Mouse (Mus musculus) small intestine, adult 2 months (tissue): ENCODE results near the gene Jaml. TPM values are rescaled to one million over a fixed set of nuclear protein-coding genes. Genes with fewer than 3 reads are reported as not detected.

Source experiments
- H3K27ac ChIP-seq: fragments of 200-500 bp; 2 replicates; pipeline ENCODE4 v1.5.1; 2012; ENCODE audit warnings: low read depth, low read length, control low read depth, inconsistent platforms; ENCODE audit not compliant: insufficient read depth
- H3K27me3 ChIP-seq: fragments of 200-500 bp; 2 replicates; pipeline ENCODE4 v1.6.1; 2012; ENCODE audit warnings: mild to moderate bottlenecking, moderate library complexity, low read length, inconsistent platforms; ENCODE audit not compliant: control insufficient read depth, insufficient read depth
- H3K36me3 ChIP-seq: fragments of 200-500 bp; 2 replicates; pipeline ENCODE4 v1.6.1; 2012; ENCODE audit warnings: mild to moderate bottlenecking, low read length, control low read depth, inconsistent platforms; ENCODE audit not compliant: control insufficient read depth, insufficient read depth
- H3K4me1 ChIP-seq: fragments of 200-500 bp; 2 replicates; pipeline ENCODE4 v1.6.1; 2012; ENCODE audit warnings: low read length, inconsistent platforms, mixed read lengths; ENCODE audit not compliant: control insufficient read depth, insufficient read depth, insufficient read length
- H3K4me3 ChIP-seq: fragments of 200-500 bp; 2 replicates; pipeline ENCODE4 v1.5.1; 2012; ENCODE audit warnings: low read depth, mild to moderate bottlenecking, control low read depth, inconsistent platforms, low read length, moderate library complexity
- CTCF ChIP-seq: fragments of 200-500 bp; IDR thresholded peaks from 2 replicates; pipeline ENCODE4 v1.5.1; 2012; ENCODE audit warnings: low read depth, mild to moderate bottlenecking, control low read depth, inconsistent platforms, low read length, moderate library complexity, mixed read lengths; ENCODE audit not compliant: insufficient replicate concordance, insufficient read length; ENCODE audit errors: extremely low read depth
- POLR2A ChIP-seq: fragments of 200-500 bp; IDR thresholded peaks from 2 replicates; pipeline ENCODE4 v1.6.1; 2012; ENCODE audit warnings: low read depth, mild to moderate bottlenecking, control low read depth, inconsistent platforms, low read length, moderate library complexity
- WGBS: fragments of 180-500 bp; shearing (Covaris S2); methylation state at CpG from one replicate; pipeline ENCODE4 v1.1.7; 2018; 5-methylcytosine and 5-hydroxymethylcytosine counted together
- polyA plus RNA-seq: library from polyadenylated mRNA; depleted of rRNA; stranded (reverse); fragments of >200 nt; gene quantifications from 2 replicates; pipeline ENCODE4 v1.2.3, GENCODE M21; 2012

The Jaml gene
- polyA plus RNA-seq, 1 experiment: 3.9 TPM

GRCm38 (mm10) chr9:45115706-45116105 lies 36.7 kb downstream of the Jaml start:
- peaks cover 16% of the 10 kb centered on the region; the same call in 1 of the 2 replicates for H3K4me1 ChIP-seq
- TF ChIP-seq CTCF: no peak
- no peak for TF ChIP-seq POLR2A
- no peak overlapping the region for H3K4me3 ChIP-seq
- 0 out of 2 replicates have a peak overlapping the region, but pooled peaks have one; percentile 75 for H3K27ac ChIP-seq
- H3K36me3 ChIP-seq: no peaks in the 10 kb centered on the region
- WGBS: 63% methylated on average over 14 of the region's 14 CpGs
- no peaks in the 10 kb centered on the region for H3K27me3 ChIP-seq

- peak overlapping the region; percentile 75 for H3K27ac ChIP-seq
- no peak overlapping the region for H3K4me3 ChIP-seq
- WGBS: 12% methylated on average over 9 of the region's 9 CpGs
- TF ChIP-seq CTCF (no peak), POLR2A (no peak)
- H3K36me3 ChIP-seq: no peaks in the 10 kb centered on the region
- no peaks in the 10 kb centered on the region for H3K27me3 ChIP-seq
- H3K4me1 ChIP-seq: peaks cover 19% of the 10 kb centered on the region
Measured at GRCm38 (mm10) chr9:45116819-45117218, 37.8 kb downstream of the Jaml start.

GRCm38 (mm10) chr9:45117741-45118431 lies 38.9 kb downstream of the Jaml start, which contains the start of gene Scn2b:
Gene Scn2b (plus strand): TSS chr9:45117782.
- WGBS: 39% methylated on average over 13 of the region's 13 CpGs
- TF ChIP-seq CTCF (no peak), POLR2A (no peak)
- Histone ChIP-seq H3K27me3 (no peaks in the 10 kb centered on the region), H3K4me3 (peak within 1 kb of the TSS; percentile 30), H3K36me3 (no peaks in the 10 kb centered on the region), H3K4me1 (peaks cover 24% of the 10 kb centered on the region), H3K27ac (peak within 1 kb of the TSS; percentile 75)

GRCm38 (mm10) chr9:45118552-45118951 lies 39.6 kb downstream of the Jaml start:
- Histone ChIP-seq H3K4me3 (no peak overlapping the region), H3K36me3 (no peaks in the 10 kb centered on the region), H3K27me3 (no peaks in the 10 kb centered on the region), H3K27ac (no peak overlapping the region), H3K4me1 (peaks cover 27% of the 10 kb centered on the region)
- TF ChIP-seq POLR2A (no peak), CTCF (no peak)
- 75% methylated on average over 10 of the region's 10 CpGs for WGBS

GRCm38 (mm10) chr9:45119316-45119953 lies 40.5 kb downstream of the Jaml start:
- TF ChIP-seq CTCF: no peak
- TF ChIP-seq POLR2A: no peak
- Histone ChIP-seq H3K27ac (no peak overlapping the region), H3K4me3 (no peak overlapping the region), H3K4me1 (peaks cover 27% of the 10 kb centered on the region), H3K27me3 (no peaks in the 10 kb centered on the region), H3K36me3 (no peaks in the 10 kb centered on the region)
- 94% methylated on average over 8 of the region's 8 CpGs for WGBS

GRCm38 (mm10) chr9:45119954-45120530 lies 41.1 kb downstream of the Jaml start:
- H3K27me3 ChIP-seq: no peaks in the 10 kb centered on the region
- no peak overlapping the region for H3K4me3 ChIP-seq
- no peaks in the 10 kb centered on the region for H3K36me3 ChIP-seq
- TF ChIP-seq POLR2A (no peak), CTCF (no peak)
- 92% methylated on average over 14 of the region's 14 CpGs for WGBS
- H3K4me1 ChIP-seq: peaks cover 27% of the 10 kb centered on the region
- H3K27ac ChIP-seq: no peak overlapping the region

GRCm38 (mm10) chr9:45120567-45120966 lies 41.6 kb downstream of the Jaml start:
- H3K27me3 ChIP-seq: no peaks in the 10 kb centered on the region
- no peak overlapping the region for H3K27ac ChIP-seq
- TF ChIP-seq CTCF (no peak), POLR2A (no peak)
- no peak overlapping the region for H3K4me3 ChIP-seq
- WGBS: 69% methylated on average over 6 of the region's 6 CpGs
- no peaks in the 10 kb centered on the region for H3K36me3 ChIP-seq
- peaks cover 27% of the 10 kb centered on the region for H3K4me1 ChIP-seq
